Mouse (Mus musculus) layer of hippocampus, postnatal 14 days (tissue): ENCODE measurements around the gene Letmd1. TPM values are rescaled to one million over a fixed set of nuclear protein-coding genes. Genes with fewer than 3 reads are reported as not detected.
"Not testable (repeated sequence)": the region's sequence is repeated elsewhere in the genome, so short reads cannot be mapped to it uniquely, and the experiment has no call there.

Experiments used
- DNase-seq, 2 experiments: peaks; one replicate each; pipeline ENCODE4 v3.0.0; 2021 to 2022; ENCODE audit warnings: low spot score in 2 of 2, mixed read lengths in 1 of 2
- total RNA-seq, 2 experiments: library from RNA; stranded (reverse); gene quantifications; 2 replicates each; pipeline ENCODE4 v1.2.3; 2021

The Letmd1 gene
- total RNA-seq, 2 experiments from 2014 or later = 61.1 to 66.6 TPM

DNA sequence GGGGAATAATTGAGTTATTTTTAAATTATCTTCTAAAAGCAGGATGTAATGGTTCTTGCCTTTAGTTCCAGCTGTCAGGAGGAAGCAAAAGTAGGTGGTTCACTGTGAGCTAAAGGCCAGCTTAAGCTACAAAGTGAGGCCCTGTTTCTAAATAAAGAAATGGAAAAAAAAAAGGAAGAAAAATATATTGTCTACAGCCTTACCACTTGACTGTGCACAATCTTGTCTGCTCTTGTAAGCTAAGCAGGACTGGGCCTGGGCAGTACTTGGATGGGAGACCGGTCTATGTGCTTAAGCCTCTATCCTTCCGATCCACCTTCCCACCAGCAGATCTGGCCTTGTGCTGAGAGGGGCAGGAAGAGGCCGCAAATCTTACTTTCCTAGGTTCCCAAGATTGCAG, 19.3 kb upstream of the Letmd1 start:
- DNase-seq = no peak

GRCm38 (mm10) chr15:100451245-100451644, 17.6 kb upstream of the Letmd1 start:
- peak; percentile 61 to 64 for DNase-seq

GRCm38 (mm10) chr15:100452486-100452885, 16.3 kb upstream of the Letmd1 start:
- no peak for DNase-seq

- no peak for DNase-seq
These were observed 12.3 kb upstream of the Letmd1 start for GRCm38 (mm10) chr15:100456356-100456991.

- peak in 1 of 2 experiments; percentile 69 for DNase-seq
These were observed 11.5 kb upstream of the Letmd1 start for GRCm38 (mm10) chr15:100457340-100457739.

- DNase-seq = peak in 1 of 2 experiments; percentile 59
These were observed 10.8 kb upstream of the Letmd1 start for GRCm38 (mm10) chr15:100458055-100458454.

DNA sequence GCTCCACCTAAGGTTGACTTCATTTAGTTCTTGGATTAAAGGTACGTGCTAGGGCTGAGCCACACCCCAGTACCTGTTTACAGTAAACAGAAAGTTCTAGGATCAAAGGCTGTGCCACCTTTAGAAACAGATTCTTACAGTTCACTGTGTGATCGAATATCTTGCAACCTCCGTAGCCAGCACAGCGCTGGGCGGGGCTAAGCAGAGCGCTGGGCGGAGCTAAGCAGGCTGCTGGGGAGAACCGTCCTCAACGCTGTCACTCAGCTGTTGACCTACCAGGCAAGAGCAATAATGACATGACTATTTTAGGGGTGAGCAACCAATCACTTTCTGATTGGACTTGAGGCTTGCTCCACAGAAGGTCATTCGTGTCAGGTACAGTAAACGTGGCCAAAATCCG, 7.9 kb upstream of the Letmd1 start:
- DNase-seq = no peak

DNA sequence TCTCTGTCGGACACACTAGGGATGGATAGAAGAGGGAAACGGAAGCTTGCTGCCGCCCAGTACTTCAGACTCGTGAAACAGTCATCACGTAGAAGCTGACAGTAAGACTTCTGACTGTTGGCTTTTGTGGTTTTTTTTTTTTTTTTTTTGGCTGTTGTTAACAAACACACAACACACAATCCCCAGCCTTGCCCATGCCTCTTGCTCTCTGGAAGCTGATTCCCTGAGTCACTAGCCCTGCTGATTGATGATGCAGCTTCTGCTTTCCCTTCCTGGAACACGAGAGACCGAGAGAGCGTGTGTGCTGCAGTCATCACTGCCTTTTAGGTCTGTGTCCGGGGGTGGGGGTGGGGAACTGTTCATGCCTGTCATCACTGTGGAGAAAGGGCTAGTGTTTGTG, 7.2 kb upstream of the Letmd1 start:
- no peak for DNase-seq

DNA sequence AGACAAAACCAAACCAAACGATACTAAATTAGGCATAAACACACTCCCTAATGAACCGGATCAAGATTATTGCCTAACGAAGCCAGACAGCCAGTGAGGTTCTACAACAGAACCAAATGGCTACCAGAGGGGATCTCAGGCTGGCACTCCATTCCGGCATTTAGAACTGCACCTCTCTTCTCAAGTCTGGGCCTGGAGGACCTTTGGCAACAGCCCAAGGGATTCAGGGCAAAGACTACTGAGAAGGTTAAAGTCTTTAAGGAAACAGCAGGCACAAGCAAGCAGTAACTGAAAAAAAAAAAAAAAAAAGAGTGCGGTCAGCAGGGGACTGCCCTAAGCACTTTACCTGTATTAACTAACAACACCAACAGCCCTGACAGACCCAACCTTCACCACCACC, 6.7 kb upstream of the Letmd1 start:
- DNase-seq = no peak

- DNase-seq = peak; percentile 70 to 81
These were observed 5.1 kb upstream of the Letmd1 start for GRCm38 (mm10) chr15:100463712-100464111.

- no peak for DNase-seq
These were observed 3.4 kb upstream of the Letmd1 start for GRCm38 (mm10) chr15:100465432-100465831.

DNA sequence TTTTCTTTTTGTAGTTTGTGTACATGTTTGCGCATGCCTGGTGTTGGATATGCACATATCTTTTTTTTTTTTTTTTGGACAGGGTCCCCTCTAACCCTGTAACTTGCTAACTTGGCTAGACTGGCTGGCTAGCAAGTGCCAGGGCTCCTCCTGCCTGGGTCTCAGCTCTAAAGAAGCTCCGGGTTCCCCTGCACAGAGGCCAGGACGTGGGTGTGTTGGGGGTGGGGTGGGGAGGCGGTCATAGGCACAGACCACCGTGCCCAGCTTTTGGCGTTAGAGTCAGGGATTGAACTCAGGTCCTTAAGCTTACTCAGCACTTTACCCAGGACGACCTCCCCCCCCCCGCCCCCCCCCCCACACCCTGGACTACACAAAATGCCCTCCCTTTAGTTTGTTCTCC, 1.1 kb upstream of the Letmd1 start:
- no peak for DNase-seq

DNA sequence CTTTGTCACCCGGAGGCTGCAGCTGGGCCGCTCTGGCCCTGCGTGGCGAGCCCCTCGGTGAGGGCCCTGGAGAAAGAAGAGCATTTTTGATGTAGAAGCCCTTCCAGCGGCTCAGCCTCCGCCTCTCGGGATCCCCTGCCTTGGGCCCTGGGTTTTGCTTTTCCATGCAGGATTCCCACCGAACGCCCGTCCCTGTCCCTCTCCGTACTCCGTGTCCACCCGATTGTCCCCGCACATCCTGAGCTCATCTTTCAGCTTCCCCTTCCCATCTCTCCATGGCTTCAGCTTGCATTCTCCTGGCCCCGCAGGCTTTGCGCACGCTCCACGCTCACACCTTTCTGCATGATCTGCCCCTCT, 344 bp downstream of the Letmd1 start:
- no peak for DNase-seq

GRCm38 (mm10) chr15:100470037-100470436, 1.2 kb downstream of the Letmd1 start:
- no peak for DNase-seq

GRCm38 (mm10) chr15:100473926-100474503, 5.2 kb downstream of the Letmd1 start:
- DNase-seq = no peak

GRCm38 (mm10) chr15:100478351-100478750, 9.5 kb downstream of the Letmd1 start:
- no peak for DNase-seq

DNA sequence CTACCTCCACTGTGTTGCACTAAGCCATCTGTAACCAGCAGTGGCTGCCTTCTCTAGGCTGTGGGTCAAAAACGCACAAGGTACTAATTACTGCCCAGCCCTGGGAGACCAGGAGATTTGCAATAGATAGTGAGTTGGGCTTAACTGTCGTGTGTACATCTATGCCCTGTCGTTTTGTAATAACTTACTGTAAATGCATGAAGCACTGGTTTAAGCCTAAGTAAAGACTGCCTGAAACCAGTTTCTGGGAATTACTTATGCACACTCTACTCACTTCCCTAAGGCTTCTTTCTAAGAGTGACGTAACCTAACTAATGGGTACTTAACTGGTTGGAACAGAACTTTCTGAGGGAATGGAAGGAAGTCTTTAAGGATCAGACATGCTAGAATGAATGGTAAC, 10.1 kb downstream of the Letmd1 start:
- no peak for DNase-seq

DNA sequence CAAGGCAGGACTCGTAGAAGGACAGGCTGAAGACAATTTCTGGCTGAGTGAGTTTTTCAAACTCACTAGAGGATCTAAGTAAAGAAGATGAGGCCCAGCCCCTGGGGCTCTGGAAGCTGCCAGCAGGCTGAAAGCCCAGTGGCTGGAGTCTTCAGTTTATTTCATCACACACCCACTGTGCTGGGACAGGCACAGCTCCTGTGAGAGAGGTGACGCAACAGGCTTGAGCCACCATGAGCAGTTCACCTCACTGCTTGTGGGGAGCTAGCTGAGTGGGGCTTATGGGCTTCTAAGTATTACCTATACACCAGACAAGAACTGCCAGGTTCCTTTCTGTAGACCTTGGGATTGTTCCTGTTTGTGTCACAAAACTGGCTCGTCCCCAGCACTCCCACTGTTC, 16.8 kb downstream of the Letmd1 start:
- no peak for DNase-seq

DNA sequence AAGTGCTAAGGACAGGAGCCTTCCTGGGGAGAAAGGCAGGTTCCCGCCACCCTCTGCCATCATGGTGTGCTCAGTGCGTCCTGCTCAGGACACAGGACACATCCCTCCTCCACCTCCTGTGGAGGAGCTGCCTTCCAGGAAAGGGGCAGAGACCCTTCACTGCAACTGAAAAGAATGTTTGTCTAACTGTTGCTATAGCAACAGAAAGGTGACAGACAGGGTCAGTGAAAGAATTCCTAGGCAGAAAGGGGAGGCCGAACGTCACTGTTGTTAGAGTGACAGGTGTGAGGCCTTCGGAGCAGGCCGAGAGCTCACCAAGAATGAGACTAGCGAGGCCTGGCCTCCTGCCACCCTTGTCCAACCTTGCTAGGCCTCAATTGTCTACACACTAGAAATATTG, 17.6 kb downstream of the Letmd1 start:
- no peak for DNase-seq

GRCm38 (mm10) chr15:100487050-100487449, 18.2 kb downstream of the Letmd1 start:
- DNase-seq = no peak

GRCm38 (mm10) chr15:100488297-100488696, 19.5 kb downstream of the Letmd1 start:
- DNase-seq = not testable (repeated sequence)

DNA sequence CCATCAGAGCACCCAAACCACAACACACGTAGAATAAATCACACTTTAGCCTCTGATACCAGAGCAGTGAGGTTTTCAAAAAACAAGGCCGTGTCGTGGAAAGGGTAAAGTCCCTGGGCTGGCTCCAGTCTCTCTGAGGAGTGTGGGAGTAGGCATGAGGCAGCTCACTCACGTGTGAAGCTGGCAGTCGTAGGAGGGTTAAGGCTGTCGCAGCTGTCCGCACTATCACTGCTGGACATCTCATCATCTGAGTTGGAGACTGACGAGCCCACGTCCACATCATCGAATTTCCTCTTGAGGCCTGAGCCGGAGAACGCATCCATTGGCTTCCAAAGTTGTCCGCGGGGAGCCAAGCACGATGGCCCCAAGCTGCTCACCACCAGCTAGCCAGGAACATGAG, 20.4 kb downstream of the Letmd1 start:
- no peak for DNase-seq

DNA sequence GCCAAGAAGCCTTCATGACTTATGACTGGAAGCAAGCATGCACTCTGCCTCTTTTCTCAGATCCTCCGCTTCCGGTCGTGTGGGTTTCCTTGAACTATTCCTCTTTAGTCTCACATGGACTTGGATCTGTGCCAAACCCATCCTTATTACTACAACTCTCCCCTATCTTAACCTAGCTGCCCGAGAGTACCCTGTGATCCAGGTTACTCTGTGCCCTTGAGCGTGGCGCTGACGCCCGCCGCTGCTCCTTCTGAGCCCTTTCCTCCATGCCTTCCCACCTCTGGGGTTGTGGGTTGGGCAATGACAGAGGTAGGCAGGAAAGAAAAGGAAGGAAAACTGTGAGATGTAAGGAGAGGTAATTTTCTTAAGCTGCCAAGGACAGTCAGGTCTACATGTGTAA, 23.1 kb downstream of the Letmd1 start:
- no peak for DNase-seq
